Comparison of ENCODE assay signal across 31 mouse cellular contexts in genomic region chr2:90788126-90788525, GRCm38 (mm10). TPM values are rescaled to one million over a fixed set of nuclear protein-coding genes. Genes with fewer than 3 reads are reported as not detected.
"Had no signal": no experiment of that assay in that cellular context is flagged by ENCODE, and none has a peak within 500 bp of the region (broad histone marks: within the 10 kb centered on the region; RNA-seq: fewer than 3 reads in every experiment).

No protein-coding gene starts in this region.

- DNase-seq: left cerebral cortex, postnatal 4 days; liver; liver, embryonic 13.5 days; liver, postnatal 0 days; lung, adult 18-20 months; lung, adult 2 months; lung, embryonic 14.5 days; lung, postnatal 10 days; lung, postnatal 14 days; lung, postnatal 36 days; lung, postnatal 4 days; midbrain, embryonic 14.5 days had no signal

- H3K4me1 ChIP-seq: liver, embryonic 12.5 days; liver, embryonic 13.5 days had no signal

- H3K4me3 ChIP-seq: limb, embryonic 10.5 days; limb, embryonic 12.5 days; limb, embryonic 13.5 days; limb, embryonic 15.5 days; liver, embryonic 12.5 days; liver, embryonic 13.5 days; liver, embryonic 15.5 days; lung, embryonic 15.5 days; megakaryocyte, embryonic 14.5 days; midbrain, embryonic 10.5 days; midbrain, embryonic 12.5 days; midbrain, embryonic 13.5 days; midbrain, embryonic 15.5 days; myocyte; neural tube, embryonic 12.5 days had no signal

- H3K36me3 ChIP-seq: limb, embryonic 10.5 days; limb, embryonic 12.5 days; limb, embryonic 13.5 days; limb, embryonic 15.5 days; liver, embryonic 12.5 days; liver, embryonic 13.5 days; liver, embryonic 15.5 days; lung, embryonic 15.5 days; midbrain, embryonic 10.5 days; midbrain, embryonic 12.5 days; midbrain, embryonic 13.5 days; midbrain, embryonic 15.5 days; neural tube, embryonic 12.5 days had no signal

- H3K27ac ChIP-seq: limb, embryonic 10.5 days; limb, embryonic 12.5 days; limb, embryonic 13.5 days; limb, embryonic 15.5 days; liver, embryonic 12.5 days; liver, embryonic 13.5 days; liver, embryonic 14.5 days; liver, embryonic 15.5 days; lung, embryonic 15.5 days; macrophage; midbrain, embryonic 10.5 days; midbrain, embryonic 12.5 days; midbrain, embryonic 13.5 days; midbrain, embryonic 15.5 days; neural tube, embryonic 12.5 days had no signal

RNA-seq across cellular contexts. Expression of gene Agbl2, which starts 5.6 kb away (rescaled TPM):
- total RNA-seq: liver, adult 2 months; megakaryocyte, adult 5-6 weeks; megakaryocyte-erythroid progenitor cell, adult 5-6 weeks had no signal
- polyA plus RNA-seq: liver, embryonic 15.5 days; liver, postnatal 0 days; macrophage; myocyte had no signal
